Mouse (Mus musculus): ENCODE data around the gene Dazap2.

DNA sequence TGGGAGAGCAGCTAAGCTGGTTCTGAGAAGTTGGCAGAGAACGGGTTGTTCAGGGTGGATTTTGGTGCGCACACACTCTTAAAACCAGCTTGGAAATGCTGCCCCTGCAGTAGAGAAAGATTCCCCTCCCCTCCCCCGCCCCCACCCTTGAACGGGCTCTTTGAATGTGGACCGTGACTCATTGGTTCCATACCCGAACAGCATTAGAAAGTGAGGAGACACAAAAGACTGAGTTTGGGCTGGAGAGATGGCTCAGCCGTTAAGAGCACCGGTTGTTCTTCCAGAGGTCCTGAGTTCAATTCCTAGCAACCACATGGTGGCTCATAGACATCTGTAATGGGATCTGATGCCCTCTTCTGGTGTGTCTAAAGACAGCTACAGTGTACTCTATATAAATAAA is 54.9 kb downstream of the Dazap2 start:
- no peak for TF ChIP-seq CTCF (IDR thresholded peaks at IDR 0.05; ENCODE audit: borderline replicate concordance, insufficient read depth, low read length)
- TF ChIP-seq POLR2A (IDR thresholded peaks at IDR 0.05; ENCODE audit: low read depth, low read length): no peak
